In genomic region chr13:52445513-52445912, GRCm38 (mm10) we compare ENCODE assay signal across 16 mouse cellular contexts.
DNase-seq lines count a peak whose midpoint lies in the region; TF ChIP-seq lines count a peak whose summit lies in the region.
"Had no signal": no experiment of that assay in that cellular context is flagged by ENCODE, and none has a peak within 500 bp of the region (broad histone marks: within the 10 kb centered on the region; RNA-seq: fewer than 3 reads in every experiment).

No protein-coding gene starts in this region.

- TF ChIP-seq POLR2A in myocyte (IDR thresholded peaks at IDR 0.05; ENCODE audit: insufficient read length, low read depth): no peak

- intact Hi-C loops in heart, postnatal 14 days (cut with DNase I): no loop called here

- no peaks in the 10 kb centered on the region for H3K36me3 ChIP-seq in myocyte (ENCODE audit: control insufficient read depth, insufficient read depth)
- H3K36me3 ChIP-seq: G1E; lung, embryonic 15.5 days had no signal

- H3ac ChIP-seq in myocyte (ENCODE audit: control insufficient read depth, insufficient read length): no peak overlapping the region

- H3K27me3 ChIP-seq in myocyte (ENCODE audit: control insufficient read depth, insufficient read depth, insufficient read length): no peaks in the 10 kb centered on the region
- H3K27me3 ChIP-seq: lung, embryonic 15.5 days had no signal

- peak overlapping the region; percentile 52 for H3K4me2 ChIP-seq in myocyte (ENCODE audit: low read depth)
- H3K4me2 ChIP-seq: liver, embryonic 11.5 days; lung, embryonic 15.5 days had no signal

- H3K79me2 ChIP-seq in myocyte (ENCODE audit: control insufficient read depth, insufficient read depth): no peaks in the 10 kb centered on the region

- no peak overlapping the region for H3K4me3 ChIP-seq in myocyte
- H3K4me3 ChIP-seq: lung, embryonic 15.5 days; megakaryocyte, embryonic 14.5 days had no signal

- DNase-seq in retina, adult 2 months (ENCODE audit: low read depth, low spot score): peak; percentile 4
- DNase-seq in retina, postnatal 1 day: no peak
- peak; percentile 62 for DNase-seq in layer of hippocampus, adult 9-11 months
- peak; percentile 97 for DNase-seq in telencephalon, adult 2 months (ENCODE audit: low read depth, low spot score)
- no peak for DNase-seq in gastrocnemius, adult 8-10 months (ENCODE audit: low spot score in 2 of 2)
- no peak for DNase-seq in heart, postnatal 14 days
- no peak for DNase-seq in heart, adult 9 months (ENCODE audit: low spot score in 2 of 2)
- DNase-seq: adrenal gland, postnatal 25 days; heart, adult 11 months; heart, postnatal 10 days; spleen, adult 18-20 months had no signal

TF ChIP-seq in myocyte, 11 proteins besides CTCF, POLR2A, EP300 and RAD21:
- TF ChIP-seq CEBPB (IDR thresholded peaks at IDR 0.05; ENCODE audit: insufficient read depth, poor library complexity, severe bottlenecking) (no peak), REST (IDR thresholded peaks at IDR 0.05; ENCODE audit: insufficient read depth, insufficient read length) (no peak), TCF12 (IDR thresholded peaks at IDR 0.05; ENCODE audit: insufficient read depth, poor library complexity, severe bottlenecking) (no peak), SRF (IDR thresholded peaks at IDR 0.05; ENCODE audit: control insufficient read depth, insufficient read length, low read depth) (no peak), MYOG (IDR thresholded peaks at IDR 0.05; ENCODE audit: control insufficient read depth in 1 of 3, insufficient read depth in 1 of 3, insufficient read length in 2 of 3, low read depth in 2 of 3) (no peak), TCF3 (IDR thresholded peaks at IDR 0.05; ENCODE audit: insufficient read length, low read depth) (no peak), E2F4 (IDR thresholded peaks at IDR 0.05; ENCODE audit: insufficient read depth) (no peak), POLR2AphosphoS2 (IDR thresholded peaks at IDR 0.05; ENCODE audit: insufficient read length, low read depth) (no peak), MAX (IDR thresholded peaks at IDR 0.05; ENCODE audit: low read depth) (no peak), MYOD1 (IDR thresholded peaks at IDR 0.05; ENCODE audit: control insufficient read depth in 1 of 3, insufficient read length in 2 of 3, low read depth in 2 of 3) (no peak), USF1 (IDR thresholded peaks at IDR 0.05; ENCODE audit: low read depth) (no peak)
TF ChIP-seq in myocyte: peak in this region for 0.

Comparison
In these comparisons a context has a peak if more than half of its experiments do, and no peak if none do; other contexts are left out.
1. DNase-seq: peak in retina, adult 2 months (single experiment), layer of hippocampus, adult 9-11 months (single experiment) and telencephalon, adult 2 months (single experiment); none in retina, postnatal 1 day (single experiment), gastrocnemius, adult 8-10 months (0 of 2), heart, postnatal 14 days (0 of 2) and heart, adult 9 months (0 of 2).